Mouse (Mus musculus) ES-CJ7 (cell line): ENCODE measurements around the gene Eef2k.

Experiments used
- DNase-seq: peaks from one replicate; pipeline ENCODE4 v3.0.0; 2011; ENCODE audit warnings: low read depth, low spot score

Eef2k gene

GRCm38 (mm10) chr7:120842345-120843036 is at the start of gene Eef2k:
TSS of gene Eef2k (plus strand) at chr7:120842831.
- peak; percentile 92 for DNase-seq

DNA sequence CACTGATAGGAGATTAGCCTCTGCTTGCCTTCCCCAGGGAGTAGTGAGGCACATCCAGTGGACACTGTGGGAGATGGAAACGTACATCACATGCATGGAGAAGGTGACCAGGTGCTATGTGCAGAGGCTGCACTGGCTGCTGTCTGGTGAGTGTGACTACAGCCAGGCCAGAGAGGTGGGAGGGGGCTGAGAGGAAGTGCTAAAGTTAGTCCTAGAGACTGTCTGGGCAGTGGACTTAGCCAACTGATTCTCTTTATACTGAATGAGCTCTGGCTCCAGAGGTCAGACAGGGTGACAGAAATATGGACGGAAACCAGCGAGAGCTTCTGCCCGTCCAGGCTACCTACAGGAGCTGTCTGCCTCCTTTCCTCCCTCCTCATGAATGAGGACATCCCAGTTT is 47.1 kb upstream of the Eef2k start:
- DNase-seq: no peak

GRCm38 (mm10) chr7:120796369-120796768 is 46.3 kb upstream of the Eef2k start:
- no peak for DNase-seq

GRCm38 (mm10) chr7:120803268-120803667 is 39.4 kb upstream of the Eef2k start:
- no peak for DNase-seq

DNA sequence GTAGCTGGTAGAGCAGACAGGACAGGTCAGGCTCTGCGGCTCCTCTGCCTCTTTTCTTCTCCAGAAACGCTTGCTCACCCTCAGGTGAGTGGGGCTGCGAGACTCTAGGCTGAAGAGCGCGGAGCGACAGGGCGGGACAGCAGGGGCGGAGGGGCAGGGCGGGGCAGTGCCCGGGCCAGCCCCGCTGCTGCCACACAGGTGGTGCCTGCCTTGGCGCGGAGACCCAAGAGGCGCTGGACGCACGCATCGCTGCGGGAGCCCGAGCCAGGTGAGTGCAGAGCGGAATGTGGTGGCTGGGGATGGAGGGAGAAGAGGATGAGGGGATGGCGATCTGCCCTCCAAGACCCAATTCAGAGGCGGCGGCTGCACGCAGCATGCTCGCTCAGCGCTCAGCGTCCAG is 32.9 kb upstream of the Eef2k start:
- peak; percentile 12 for DNase-seq

DNA sequence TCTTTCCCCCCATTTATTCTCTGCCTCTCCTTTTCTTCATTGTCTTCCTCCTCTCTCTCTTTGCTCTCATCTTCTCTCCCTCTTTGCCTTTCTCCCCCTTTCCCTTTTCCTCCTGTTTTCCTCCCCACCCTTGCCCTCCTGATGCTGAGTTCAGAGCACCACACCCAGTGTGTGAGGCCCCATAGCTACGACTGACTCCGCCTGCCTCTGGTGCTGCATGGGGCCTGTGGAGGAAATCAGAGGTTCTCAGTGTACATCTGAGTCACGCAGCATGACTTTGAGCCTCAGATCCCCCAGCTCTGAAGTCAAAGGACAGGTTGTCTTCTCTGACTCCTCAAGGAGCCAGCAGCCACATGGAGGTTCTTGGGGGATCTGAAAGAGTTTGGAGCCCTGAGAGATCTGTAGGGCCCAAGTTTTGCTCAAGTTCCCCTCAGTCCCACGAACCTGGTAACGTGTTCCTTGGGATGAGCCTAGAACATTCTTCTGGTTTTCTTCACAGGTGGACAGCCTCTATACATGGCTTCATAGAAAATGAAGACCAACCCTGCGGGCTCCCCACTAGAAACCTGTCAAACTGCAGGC is 30.7 kb upstream of the Eef2k start, which contains the start of gene Gm5737:
Gene Gm5737, plus strand, starts transcription at position 532 of the 582 bp plus-strand sequence.
- no peak for DNase-seq

- DNase-seq: no peak
Observed at GRCm38 (mm10) chr7:120817552-120817951, 25.1 kb upstream of the Eef2k start.

DNA sequence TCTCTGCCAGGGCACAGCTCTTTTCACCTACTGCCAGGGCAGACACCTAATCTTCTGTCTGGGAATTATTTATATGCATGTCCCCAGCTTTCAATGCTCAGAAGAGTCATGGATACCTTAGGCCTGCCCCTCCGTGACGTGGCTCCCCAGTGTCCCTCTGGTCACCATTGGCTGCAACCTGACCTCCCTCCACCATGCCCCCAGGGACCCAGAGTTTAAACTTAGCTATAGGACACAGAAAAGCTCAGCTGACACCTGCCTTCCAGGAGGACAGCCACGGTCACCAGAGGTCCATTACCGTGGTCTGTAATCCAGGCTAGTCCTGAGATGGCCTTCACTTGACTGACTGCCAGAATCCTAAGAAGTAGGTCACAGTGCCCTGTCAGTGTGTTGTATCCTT is 23.2 kb upstream of the Eef2k start:
- DNase-seq: no peak

DNA sequence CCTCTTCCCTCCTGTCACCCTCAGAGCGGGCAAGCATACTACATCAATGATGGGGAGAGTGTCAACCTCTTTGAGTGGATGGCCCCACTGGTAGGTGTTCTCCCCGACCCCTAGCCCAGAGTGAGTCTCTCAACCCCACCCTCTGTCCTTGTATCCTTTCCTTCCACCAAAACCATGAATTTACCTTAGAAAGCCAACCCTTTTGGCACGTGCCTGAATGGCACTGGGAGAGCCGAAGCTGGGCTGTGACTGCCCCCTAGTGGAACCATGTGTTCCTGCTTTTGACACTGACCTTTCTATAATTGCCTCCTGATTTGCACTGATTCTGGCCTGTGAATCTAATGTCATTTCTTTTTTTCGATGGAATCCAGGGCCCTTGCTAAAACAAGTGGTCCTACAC is 19.4 kb upstream of the Eef2k start:
- peak; percentile 60 for DNase-seq

DNA sequence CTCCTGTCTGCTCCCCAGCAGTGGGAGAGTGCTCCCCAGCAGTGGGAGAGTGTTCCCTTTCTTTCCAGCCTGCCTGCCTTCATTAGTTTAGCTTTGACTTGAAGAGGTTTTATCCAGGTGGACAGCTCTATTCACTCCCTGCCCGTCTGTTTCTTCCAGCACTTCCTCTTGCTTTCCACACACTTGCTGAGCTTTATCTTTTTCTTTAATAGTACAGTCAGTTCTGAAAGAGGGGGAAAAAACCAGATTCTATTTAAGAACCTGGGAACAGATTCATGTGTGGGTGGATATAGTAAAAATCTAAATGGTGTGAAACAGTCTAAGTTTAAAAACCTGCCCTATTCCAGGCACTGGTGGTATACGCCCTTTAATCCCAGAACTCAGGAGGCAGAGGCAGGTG is 17.5 kb upstream of the Eef2k start:
- no peak for DNase-seq

- peak; percentile 88 for DNase-seq
Observed at GRCm38 (mm10) chr7:120826408-120826807, 16.2 kb upstream of the Eef2k start.

DNA sequence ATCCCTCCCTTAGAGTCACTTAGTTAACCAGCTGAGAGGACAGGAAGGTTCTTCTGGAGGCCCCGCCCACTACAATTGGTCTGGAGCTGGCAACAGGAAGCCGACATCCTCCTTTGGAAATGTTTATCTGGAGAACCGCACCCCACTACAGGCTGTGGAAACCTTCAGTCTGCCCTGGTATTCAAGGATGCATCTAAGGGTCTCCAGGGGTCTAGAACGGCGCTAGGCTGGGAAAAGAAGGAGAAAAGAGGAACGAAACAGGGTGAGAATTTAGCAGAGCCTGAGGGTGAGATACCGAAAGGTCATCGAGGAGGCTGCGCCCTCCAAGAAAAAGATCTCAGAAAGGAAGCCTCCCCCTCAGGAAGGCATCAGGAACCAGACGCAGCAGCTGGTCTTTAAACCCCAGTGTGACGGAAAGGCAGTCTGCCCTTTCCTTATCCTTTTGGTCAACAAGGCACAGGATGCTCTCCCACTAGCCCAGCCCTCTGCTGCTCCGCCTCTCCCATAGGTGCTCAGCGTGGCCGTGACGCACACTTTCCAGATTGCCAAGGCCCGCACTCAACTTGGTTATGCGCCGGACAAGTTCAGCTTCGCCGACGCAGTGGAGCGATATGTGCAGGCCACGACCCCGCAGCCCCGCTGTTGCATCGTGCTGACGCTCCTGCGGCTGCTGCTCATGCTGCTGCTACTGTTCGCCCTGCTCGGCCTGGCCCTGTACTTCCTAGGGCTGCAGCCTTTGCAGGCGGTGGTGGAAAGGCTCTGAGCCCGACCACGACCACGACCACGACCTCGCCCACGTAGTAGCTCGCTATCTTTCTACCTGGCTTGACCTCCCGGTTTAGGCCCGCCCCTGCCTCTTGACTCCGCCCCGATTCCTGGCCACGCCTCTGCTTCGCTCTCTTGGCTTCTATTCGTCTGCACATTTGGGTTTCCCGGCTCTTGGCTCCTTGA is 11.9 kb upstream of the Eef2k start:
- DNase-seq: peak; percentile 81

- no peak for DNase-seq
Observed at GRCm38 (mm10) chr7:120834426-120834825, 8.2 kb upstream of the Eef2k start.

DNA sequence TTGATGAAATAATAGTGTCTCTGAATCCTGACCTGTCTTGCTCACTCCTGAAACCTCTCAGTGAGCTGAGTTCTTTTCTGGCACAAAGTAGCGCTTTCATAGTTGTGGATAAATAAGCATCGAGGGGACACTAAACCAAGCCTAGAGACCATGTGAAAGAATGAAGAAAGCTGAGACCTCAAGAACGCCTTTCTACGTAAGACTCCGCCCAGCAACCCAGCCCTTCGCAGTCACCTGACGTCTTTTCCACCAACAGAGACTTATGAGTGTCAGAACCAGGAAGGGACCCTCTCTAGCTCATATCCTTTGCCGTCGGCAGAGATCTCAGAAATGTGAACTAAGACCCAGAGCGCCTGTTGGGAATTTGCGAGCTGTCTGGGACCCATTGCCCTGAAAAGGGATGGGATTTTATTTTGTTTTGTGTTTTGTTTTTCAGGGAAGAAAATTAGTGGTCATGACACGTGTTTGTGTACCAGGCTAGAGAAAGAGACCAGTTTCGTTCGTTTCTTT is 7.7 kb upstream of the Eef2k start:
- peak; percentile 69 for DNase-seq

DNA sequence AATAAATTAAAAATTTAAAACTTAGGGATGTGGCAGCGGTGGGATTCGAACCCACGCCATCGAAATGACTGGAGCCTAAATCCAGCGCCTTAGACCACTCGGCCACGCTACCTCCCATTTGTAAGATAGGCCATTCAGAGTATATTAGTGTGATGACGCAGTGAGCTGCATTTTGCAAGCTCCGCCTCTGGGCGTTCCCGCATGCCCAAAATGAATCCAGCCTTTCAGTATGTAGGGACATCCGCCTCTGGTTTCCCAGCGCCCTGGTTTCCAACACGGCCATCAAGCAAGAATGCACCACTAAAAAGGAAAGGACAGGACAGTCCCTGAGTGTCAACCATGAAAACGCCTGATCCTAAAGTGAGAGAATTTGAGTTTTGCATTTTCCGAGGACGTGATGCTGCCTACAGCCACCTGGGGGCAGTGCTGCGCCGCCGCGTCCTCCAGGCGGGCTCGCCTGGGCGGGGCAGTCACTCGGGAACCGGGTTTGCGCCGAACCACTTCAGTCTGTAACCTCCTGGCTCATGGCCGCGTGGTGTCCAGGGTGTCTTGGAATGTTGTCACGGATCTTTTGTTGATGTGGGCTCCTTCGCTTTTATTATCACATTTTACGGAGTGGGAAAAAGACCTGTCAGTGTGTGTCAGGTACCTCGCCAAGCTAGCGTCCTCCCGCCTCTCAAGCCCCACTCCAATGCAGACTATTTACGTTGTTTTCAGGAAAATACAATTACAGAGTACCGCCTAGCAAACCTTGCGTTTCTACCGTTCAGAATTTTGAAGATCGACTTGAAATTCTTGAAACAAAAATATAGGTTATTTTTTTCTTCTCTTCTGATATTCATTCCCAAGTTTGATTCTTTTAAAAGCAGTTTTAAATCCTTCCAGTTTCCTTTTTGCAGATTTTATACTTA is 6.9 kb upstream of the Eef2k start:
- DNase-seq: peak; percentile 84

DNA sequence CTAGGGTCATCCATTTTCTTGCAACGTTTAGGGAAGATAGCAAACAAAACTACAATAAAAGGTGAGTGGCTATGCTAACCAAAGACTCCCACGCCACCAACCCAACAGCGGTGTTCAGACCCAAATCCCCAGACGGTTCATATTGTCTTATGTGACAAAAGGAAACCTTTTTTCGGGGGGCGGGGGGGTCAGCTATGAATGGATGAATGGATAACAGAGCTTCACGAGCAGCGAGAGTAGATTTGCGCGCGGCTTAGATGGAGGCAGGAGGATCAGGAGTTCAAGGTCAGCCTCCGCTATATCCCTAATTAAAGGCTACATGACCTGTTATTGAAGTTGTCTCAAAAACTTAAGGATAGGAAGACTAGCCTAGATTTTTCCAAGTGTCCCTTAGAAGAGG is 6.3 kb upstream of the Eef2k start:
- DNase-seq: peak; percentile 53

GRCm38 (mm10) chr7:120838436-120839160 is 4.0 kb upstream of the Eef2k start:
- no peak for DNase-seq

- no peak for DNase-seq
Observed at GRCm38 (mm10) chr7:120839786-120840185, 2.8 kb upstream of the Eef2k start.

DNA sequence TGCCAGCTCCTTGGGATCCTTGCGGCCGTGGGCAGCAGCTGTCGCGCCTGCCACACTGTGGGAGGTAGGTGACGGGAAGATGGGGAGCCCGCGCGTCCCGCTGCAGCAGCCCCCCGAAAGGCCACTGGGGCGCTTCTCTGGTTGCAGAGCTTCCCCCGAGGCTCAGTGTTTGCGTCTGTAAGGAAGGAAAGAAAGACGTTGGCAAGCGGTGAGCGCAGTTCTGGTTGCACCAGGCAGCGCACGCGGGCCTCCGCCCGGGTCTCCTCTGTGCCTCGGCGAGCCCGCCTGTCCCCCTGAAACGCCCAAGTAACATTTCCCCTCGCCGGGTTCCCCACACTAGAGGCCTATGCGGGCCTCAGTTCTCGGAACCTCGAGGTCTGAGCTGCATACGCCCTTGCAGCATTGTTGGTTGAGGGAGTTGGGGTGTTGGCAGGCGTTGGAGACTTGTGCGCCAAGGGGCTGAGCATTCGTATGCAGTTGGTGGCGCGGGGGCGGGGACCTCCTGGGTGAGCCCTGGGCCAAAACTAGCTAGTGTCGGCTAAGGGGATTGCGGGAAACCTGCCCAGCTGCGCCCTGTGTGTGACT is 498 bp downstream of the Eef2k start:
- peak; percentile 76 for DNase-seq

DNA sequence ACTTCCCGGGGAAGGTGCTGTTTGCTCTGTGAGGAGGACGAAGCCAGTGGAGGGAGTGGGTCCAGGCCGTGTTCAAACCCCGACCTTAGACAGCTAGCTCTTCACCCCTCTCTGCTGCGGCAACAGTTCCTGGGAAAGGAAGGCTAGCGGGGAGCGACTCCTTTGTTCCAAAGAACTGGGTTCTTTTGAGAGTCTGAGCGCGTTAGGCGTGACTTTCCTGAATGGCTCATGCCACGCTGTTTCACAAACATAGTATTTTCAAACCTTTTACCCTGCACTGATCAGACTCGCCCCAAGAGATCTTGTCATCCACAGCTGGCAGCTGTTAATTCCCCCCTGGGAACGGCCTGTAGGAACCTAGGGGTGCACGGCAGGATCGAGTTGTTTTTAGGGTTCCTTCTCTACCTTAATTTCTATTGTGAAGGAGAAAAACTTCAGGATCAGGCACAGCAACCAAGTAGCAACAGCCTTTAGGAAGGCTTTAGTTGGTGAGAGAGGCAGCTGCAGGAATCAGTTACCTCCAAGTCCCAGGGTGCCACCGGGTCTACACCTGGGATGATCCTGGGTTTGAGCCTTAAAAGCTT is 1.3 kb downstream of the Eef2k start:
- DNase-seq: peak; percentile 31
